Mouse (Mus musculus): Measurements from ENCODE around the gene Gucy2d.

Gucy2d gene

DNA sequence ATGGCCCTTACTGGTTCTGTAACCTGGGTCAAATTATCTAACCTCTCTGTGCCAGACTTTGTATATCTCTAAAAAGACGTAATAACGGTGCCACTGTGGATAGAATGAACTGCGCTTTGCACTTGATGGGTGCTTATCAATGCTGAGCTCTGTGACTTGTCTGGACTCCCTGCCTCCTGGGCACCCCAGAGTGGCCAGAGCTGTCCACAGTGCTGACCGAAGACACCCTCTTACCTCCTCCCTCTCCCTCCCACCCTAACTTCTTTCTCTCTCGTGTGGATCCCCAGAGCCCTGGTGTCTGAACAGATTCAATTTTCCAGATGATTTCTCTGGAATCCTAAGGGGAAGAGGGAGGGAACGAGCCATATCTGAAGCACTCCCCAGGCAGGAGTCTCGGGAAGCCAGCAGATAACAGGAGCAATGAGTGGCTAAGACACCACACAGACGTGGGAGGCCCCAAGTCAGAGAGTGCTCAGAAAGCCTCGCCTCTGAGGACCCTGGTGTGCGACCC, at the start of gene Gucy2d:
Gene Gucy2d (plus strand): TSS at position 461 of the 511 bp plus-strand sequence.
- DNase-seq (ENCODE audit: low spot score in 2 of 2), result no peak

DNA sequence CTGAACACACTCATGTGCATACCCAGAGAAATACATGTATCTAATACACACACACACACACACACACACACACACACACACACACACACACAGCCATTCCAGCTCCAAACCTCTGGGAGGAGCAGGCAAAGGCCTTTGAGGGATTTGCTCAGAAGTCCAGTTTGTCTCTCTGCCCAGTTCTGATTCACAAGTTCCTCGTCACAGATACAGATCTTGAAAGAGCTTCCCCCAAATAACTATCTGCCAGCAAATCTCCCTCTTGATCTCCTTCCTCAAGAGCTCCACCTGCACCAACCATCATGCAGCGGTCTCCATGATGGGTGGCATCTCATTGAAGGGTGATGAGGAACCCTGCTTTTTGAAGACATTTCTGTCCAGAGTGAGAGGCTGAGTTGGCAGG, 49.7 kb upstream of the Gucy2d start:
- no peak for DNase-seq (ENCODE audit: low spot score in 2 of 2)

DNA sequence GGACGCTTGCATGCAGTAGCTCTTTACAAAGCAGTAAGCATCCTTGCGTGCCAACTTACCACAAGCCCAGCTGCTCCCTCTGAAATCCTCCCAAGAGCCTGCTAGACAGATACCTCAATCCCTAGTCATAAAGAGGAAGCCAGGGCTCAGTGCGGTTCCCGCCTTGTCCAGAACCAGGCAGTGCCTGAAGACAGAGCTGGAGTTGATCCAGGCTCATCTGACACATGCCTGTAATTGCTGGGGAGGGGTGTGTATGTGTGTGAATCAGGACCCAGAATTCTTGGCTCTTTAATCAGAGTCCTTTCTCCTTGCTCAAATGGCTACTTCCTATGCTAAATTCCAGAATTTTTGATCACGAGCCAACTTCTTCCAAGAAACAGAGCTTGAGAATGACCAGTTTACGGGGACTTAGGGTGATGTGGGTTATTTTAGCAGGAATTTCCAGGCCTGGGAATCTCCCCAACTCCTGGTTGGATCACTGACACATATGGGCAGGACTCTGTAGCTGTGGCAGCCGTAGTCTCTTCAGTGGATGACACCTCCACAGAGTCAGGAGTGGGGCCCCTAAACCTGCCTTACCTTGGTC, 48.8 kb upstream of the Gucy2d start:
- DNase-seq (ENCODE audit: low spot score in 2 of 2), result no peak

DNA sequence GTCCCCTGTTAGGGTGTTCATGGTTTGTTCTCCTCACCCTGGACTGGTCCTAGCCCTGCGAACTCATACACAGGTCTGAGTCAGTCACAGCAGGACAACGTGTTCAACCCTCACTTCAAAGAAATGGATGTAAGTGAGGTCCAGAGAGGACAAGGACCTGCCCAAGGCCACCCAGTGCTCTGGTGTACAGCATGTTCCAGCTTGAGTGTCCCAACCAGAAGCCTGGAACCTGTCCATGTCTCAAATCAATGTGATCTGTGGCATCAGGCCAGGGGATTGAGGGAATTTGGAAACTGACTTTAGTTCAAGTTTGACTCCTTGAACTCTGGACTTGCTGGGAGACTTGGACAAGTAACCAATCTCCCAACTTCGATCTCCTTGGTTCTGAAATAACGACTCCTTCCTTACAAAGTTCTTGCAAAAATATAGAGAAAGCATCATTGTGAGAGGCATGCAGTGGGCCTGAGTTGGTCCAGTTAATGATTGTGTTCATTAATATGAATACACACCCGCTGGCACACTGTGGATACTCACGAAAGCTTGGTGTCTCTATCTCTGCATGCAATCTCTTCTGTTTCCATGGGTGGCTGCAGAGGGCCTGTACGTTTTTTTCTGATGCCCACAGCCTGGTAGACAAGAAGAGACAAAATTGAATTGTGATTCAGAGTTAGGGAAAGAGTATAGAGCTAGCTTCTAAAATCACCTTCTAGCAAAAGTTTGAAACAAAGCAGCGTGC, 47.6 kb upstream of the Gucy2d start:
- DNase-seq (ENCODE audit: low spot score in 2 of 2), result no peak

DNA sequence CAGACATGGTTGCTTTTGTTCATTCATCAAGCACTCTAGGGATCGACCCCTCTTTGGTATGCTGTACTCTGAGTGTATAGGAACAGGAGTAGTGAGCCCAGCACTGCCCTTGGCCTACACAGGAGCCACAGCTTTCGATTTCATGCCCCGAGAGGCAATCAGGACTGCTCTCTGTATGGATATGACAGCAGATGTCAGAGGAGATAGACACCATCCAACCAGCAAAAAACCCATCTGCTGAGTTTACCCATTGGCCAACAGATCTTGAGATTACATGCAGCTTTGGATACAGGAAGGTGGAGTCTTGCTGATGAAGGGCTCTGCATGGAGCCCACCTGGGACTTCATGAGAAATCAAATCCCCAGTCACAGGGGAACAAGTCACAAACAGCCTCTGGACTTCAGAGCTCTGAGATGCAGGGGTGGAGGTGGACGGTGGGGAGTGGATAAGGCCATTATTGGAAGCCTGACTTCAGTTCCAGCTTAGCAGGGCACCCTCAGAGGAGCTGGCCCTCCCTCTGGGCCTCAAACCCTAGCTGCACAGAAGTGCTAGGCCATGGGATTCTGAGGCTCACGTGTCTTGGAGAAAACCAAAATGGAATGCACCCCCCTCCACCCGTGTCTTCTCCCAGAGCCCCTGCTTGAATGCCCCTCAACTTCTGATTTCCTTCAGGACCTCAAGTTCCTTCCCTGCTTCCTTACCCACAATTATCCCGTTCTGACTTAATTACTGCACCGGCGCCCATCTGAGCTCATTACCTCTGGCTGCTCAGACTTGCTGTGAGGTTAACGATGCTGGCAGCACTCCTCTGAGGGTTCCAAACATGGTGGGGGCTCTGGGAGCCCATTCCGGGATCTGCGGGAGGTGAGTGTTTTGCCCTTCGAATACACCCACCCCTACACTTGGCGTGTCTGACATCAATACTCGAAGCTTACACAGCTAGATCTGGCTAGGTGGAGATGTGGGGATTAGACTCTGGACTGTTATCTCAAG, 37.3 kb upstream of the Gucy2d start:
- no peak for DNase-seq (ENCODE audit: low spot score in 2 of 2)

DNA sequence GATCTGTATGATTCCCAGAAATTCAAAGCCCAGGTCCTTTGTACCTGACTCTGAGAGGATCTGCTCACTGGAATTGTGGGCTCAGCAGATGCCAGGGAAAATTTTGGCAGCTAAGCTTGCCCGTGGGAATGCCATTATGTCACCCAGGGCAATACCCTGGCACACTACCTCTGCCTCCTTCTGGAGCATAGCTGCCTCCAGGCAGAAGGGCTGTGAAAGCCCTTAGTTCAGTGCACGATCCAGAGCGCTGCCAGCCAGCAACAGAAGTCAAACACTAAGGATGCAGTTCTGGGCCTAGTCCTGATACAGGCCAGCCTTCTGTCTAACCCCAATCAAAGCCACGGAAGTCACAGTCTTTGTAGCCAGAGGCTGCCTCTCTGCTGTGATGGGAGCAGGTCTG, 36.2 kb upstream of the Gucy2d start:
- no peak for DNase-seq (ENCODE audit: low spot score in 2 of 2)

DNA sequence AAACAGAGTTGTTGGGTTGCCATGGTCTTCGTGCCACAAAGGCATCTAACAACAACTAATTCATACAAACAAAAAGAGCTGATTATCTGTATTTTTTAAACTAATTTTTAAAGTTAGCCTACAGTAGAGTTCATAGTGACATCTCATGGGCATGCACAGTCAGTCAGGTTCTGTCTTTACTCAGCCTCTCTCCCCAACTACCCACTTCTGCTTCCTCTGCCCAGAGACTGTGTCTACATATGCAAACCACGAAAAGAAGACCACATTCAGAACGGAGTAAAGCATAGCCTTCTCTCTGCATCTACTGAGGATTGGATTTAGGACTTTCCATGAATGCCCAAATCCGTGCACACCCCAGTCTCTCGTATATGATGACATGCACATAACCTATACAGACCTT, 32.6 kb upstream of the Gucy2d start:
- DNase-seq (ENCODE audit: low spot score in 2 of 2), result no peak

DNA sequence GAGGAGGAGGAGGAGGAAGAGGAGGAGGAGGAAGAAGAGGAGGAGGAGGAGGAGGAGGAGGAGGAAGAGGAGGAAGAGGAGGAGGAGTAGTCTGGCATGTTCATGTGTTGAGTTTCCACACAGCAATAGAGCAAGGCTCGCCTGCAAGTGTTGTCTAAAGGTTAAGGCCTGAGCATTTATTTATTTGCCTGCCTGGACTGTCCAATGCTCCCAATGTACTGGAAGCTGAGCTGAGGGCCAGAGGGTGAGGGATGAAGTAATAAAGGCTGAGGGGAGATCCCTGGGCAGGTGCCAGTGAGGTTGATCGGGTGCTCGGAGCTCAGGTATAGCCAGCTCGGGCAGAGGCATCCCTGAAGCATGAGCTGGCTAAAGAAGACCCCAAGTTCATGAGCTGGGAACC, 27.1 kb upstream of the Gucy2d start:
- DNase-seq (ENCODE audit: low spot score in 2 of 2), result no peak

DNA sequence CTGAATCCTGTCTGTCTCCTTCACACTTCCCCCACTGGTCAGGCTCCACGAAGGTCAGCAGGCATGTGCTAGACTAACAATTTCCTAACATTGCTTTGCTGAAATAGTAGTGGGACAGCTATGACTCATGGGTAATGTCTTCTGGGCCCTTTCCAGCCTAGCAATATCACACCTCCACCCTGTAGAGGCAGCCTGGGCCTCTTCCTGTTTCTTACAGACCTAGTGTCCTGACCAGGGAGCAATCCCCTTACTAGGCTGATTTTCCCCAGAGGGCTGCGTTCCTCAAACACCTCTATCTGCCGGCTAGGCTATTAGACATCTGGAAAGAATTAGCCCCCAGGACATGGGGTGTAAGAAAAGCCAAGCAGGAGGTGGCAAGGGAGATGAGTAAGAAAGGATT, 24.7 kb upstream of the Gucy2d start:
- no peak for DNase-seq (ENCODE audit: low spot score in 2 of 2)

DNA sequence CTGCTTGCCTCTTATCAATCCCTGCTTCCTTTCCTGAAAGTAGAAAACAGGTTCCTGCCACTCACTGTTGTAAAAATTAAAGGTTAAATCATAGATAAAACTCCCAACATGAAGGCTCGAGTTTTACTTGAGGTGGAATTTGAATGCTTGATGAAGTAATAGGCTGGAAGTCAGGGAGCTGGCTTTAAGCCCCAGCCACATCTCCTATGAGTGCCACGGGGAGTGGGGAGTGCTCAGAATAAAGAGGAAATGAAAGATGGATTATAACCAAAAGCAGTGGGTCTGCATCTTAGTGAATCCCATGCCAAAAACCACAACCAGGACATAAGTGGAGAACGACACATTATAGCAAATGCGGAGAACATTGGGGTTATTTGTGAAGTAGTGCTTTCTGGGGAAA, 24.2 kb upstream of the Gucy2d start:
- no peak for DNase-seq (ENCODE audit: low spot score in 2 of 2)

DNA sequence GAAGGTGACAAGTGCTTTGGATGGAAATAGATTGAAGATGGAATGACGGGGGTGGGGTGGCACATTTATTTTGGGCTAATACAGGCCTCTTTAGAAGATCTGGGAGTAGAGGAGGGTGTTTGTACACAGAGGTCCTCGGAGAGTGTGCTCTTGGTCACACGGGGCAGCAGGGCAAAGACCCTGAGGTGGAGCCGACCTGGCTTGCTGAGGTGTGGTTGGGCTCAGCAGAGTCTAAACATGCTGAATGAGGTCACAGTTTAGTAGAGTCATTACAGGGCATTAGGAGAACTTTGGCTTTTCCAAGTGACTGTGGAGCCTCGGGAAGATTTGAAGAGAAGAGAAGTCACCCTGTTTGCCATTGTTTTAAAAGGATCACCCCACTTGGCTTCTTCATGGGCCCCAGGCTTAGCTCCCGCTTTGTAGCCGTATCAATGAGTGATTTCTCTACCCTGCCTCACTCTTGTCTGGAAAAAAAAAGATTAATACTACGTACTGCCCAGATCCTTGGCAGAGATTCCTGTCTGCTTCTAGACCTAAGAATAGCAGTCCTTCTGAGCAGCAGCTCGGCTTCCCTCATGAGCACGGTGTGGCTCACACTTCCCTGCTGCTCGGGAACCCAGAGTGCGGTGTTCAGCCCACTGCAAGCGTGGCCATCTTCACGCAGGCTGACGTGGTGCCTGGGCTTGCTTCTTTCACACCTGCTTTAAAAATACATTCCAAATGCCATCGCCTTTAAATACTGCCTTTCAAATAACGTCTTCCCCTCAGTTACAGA, 22.0 kb upstream of the Gucy2d start:
- DNase-seq (ENCODE audit: low spot score in 2 of 2), result no peak

DNA sequence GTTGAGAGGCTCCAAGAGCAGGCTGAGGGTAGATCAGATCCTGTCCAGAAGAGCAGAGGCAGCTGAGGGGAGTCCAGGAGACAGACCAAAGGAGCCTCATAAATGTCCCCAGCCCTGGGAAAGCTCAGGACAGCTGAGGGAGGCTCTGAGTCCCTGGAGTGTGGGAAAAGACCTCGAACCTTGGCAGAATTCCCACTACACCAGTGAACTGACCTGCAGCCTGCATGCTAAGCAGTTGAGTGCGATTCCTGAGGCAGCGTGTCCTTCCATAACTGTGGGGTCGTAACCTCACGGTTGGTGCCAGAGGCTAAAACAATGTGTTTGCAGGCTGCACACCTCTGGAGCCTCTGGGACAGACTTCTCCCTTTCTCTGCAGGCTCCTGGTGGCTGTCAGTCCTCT, 20.9 kb upstream of the Gucy2d start:
- DNase-seq (ENCODE audit: low spot score in 2 of 2), result no peak

DNA sequence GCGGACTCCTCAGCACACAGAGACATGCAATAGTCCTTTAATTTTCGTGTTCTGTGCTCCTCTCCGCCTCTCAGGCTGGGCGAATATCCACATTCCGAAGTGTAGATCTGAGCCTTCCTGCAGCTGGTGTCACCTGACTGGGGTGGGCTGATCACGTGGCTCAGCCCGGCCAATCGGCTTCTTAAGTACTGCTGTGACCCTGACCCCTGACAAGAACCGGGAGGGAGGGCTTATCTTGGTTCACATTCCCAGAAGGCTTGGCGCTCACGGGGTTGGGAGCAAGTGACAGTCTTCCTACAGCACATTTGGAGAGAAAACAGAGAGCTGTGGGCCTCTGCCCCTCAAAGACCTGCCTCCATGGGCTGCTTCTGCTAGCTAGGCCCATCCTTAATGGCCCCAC, 16.7 kb upstream of the Gucy2d start:
- DNase-seq (ENCODE audit: low spot score in 2 of 2), result no peak

DNA sequence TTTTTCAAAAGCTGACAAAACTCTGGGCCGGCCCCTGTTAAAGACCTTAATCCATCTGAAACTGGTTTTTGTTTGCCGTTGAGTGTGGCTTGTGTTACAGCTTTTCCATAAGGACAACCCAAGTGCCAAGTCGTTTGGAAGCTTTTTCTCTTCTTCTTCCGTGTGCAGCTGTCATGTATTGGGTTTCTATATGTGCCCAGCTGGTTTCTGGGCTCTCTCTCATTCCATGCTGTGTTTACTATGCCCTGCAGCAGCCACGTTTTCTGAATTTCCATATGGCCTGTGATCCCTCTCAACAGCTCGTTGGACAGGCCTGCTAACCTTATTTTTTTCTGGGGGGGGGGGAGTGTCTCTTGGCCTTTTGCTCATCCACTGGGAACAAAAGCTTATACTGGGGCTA, 15.8 kb upstream of the Gucy2d start:
- no peak for DNase-seq (ENCODE audit: low spot score in 2 of 2)

DNA sequence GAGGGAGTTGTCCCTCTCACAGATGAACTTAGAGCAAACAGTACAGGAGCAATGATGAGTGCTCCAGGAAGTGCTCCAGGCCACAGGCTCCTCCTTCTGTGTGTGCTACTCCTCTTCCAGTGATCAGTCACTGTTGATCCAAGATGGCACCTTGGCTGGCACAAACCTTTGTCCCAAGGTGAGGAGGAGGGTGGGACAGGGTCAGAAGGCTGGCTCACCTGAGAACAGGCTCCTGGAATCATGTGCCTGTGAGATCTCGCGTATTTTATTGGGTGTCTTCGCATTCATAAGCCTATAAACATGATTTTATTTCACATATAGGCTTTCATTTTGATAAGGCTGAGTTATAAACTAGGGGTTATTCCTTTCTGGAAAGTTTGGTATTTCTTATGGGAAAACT, 14.7 kb upstream of the Gucy2d start:
- DNase-seq (ENCODE audit: low spot score in 2 of 2), result no peak

DNA sequence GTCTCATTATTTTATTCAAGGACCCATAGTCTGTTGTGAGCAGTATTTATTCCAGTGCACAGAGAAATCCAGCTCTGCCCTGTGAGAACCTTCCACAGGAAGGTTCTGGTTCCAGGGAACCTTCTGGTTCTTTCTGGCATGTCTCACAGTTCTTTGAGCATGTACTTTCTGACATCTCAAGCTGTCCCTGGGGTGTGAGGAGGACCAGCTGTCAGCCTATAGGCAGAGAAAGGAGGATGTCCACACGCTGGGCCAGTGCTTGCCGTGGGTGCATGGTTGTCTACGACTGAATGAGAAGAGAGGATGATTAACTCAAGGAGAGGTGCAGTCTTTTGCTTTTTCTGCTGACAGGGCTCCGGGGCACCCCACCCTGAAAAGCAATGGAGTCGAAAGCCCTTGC, 13.6 kb upstream of the Gucy2d start:
- DNase-seq (ENCODE audit: low spot score in 2 of 2), result no peak

DNA sequence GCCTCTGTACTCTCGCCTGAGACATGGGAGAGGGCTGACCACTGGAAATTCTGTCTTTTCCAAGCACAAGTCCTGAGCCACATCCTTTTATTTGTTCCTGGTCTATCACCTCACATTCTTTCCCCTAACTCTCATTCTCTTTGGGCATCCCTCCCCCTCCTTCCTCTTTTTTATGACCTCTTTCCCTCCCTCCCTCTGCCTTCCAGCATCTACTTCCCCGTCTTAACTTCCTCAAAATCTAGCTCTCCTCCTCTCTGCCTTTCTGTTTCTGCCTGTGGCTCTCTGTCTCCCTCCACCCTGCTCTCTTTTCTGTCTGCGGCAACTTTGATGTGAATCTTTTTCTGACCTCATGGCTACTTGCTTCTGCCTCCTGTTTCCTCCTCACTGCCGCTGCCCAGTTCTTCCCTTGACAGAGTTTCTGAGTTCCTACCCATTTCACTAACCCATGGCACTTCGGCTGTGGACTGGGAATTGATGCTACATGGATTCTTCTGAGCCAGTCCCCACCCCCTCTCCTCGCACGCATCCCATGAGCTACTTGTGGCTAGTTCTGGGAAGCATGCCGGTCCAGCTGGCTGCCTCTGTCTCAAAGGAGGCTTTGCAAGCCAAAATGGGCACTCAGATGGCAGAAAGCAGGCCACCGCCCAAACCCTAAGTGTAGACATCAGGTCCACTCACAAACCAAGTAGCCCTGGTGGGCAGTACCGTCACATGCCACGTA, 12.9 kb upstream of the Gucy2d start:
- no peak for DNase-seq (ENCODE audit: low spot score in 2 of 2)

DNA sequence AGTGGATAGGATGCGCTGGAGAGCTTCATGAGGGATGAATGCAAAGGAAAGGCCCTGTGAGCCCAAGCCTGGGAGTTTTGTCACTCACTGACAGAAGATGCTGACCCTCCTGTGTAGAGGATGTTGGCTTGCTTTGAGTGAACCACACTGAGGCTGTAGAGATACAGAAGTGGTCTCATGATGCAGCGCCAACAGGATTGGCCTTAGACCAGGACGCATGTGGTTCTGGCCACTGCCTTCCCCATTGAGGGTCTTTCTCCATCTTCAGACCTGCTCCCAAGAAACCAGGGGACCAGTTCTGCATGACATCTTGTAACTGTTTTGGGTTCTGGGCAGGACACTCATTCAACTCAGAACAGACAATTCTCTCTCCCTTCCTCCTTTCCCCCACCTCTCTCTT, 10.6 kb upstream of the Gucy2d start:
- no peak for DNase-seq (ENCODE audit: low spot score in 2 of 2)

DNA sequence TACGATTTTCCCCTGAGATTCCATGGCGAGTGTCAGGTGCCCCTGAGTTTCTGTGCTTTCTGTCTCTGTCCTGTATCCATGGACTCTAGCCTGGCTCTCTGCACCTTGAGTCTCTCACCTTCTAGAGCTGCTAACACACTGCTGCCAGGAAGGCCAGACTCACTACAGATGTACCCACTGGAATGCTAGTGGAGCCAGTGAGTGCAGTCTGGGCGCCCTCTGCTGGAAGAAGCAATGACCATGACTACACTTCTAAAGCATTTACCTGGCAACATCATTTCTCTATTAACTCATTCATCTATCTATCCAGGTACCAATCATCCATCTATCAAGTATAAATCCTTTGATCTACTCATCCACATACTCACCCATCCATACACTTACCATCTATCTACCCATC, 9.4 kb upstream of the Gucy2d start:
- DNase-seq (ENCODE audit: low spot score in 2 of 2), result peak in 1 of 2 experiments; percentile 55

DNA sequence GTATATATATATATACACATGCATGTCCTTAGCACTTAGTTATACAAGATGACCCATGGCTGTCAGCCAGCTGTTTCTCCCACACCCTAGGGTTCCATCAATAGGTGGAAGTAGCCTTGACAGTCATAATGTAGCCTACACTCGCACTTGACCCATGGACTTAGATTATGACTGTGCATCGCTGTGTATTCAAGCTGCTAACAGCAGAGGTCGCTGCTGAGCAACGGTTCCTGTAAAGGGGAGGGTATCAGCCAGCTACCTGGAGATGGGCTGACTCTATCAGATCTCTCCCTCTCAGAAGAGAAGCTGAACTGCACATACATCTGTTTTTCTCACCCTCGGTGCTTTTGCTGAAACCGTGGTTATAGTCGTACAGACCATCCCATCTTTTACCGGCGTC, 2.6 kb upstream of the Gucy2d start:
- peak; percentile 18 to 76 for DNase-seq (ENCODE audit: low spot score in 2 of 2)

DNA sequence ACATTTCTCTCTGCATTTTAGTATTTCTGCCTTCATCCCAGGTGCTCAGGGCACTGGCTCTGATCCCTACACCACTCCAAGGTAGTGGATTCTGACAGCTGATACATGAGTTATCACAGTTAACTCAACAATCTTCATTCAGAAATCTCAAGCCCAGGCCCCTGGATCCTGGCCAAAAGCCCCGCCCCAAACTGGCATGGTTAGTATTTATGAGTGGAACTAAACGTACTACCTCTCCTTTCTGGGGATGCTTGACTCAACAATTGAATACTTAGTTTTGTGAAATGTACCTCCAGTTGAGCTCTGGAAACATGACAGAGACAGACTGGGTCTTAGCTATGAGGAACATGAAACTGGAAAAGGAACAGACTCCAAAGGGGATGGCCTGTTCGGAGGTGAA, 6.7 kb downstream of the Gucy2d start:
- DNase-seq (ENCODE audit: low spot score in 2 of 2), result no peak

Measured in thymus, postnatal 10 days (tissue).